Mouse (Mus musculus): ENCODE measurements at regions not wholly inside any gene's neighbourhood (a gene's known extent, or its start where the extent isn't known, plus 50 kb on each side); places are given as distances from the start of the nearest gene placed in this dataset.

DNA sequence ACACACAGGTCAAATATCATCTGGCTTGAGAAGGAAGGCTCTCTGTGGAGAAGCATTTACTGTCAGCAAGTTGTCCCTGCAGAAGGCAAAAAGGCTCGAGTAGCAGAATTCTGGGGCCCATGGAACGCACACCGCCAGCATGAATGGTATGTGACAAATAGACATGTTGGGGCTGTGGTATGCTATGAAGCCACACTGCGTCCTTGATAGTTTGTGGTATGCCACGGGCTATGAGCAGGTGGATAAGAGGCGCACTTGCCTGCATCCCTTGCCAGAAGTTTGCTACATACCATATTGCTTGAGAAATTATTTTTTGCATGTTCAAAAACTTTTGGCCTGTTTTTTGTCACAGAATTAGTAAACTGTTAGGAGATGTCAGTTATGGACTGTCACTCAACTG lies 349.7 kb downstream of the Pik3r1 start:
- dilution Hi-C loops (cut with MboI; ENCODE audit: extremely low pct_ligation_motif_present, extremely low pct_unique_long_range_greater_than_20kb, low sequenced_read_pairs): no loop called here
- Histone ChIP-seq H3K79me2 (replicated peaks; ENCODE audit: control insufficient read depth, extremely low read depth, insufficient read depth, poor library complexity, severe bottlenecking) (no peaks in the 10 kb centered on the region), H3K9me3 (replicated peaks; ENCODE audit: low read length) (no peaks in the 10 kb centered on the region), H3K27ac (ENCODE audit: insufficient read depth, low read depth) (no peak overlapping the region), H3K36me3 (replicated peaks in 1 of 2; ENCODE audit: control insufficient read depth in 1 of 2, insufficient read depth in 1 of 2, low read length in 1 of 2) (no peaks in the 10 kb centered on the region), H3K9ac (ENCODE audit: insufficient read depth, low read depth) (no peak overlapping the region), H3K27me3 (replicated peaks) (no peaks in the 10 kb centered on the region), H3K4me3 (replicated peaks in 1 of 3; ENCODE audit: low read depth in 2 of 3, low read length in 2 of 3, poor library complexity in 1 of 3) (no peak overlapping the region), H3K4me2 (ENCODE audit: insufficient read depth, low read depth, poor library complexity, severe bottlenecking) (no peak overlapping the region), H3K4me1 (ENCODE audit: control insufficient read depth in 1 of 2, insufficient read depth in 2 of 2) (no peaks in the 10 kb centered on the region)
- no peak for DNase-seq (ENCODE audit: extremely low read depth)
- no peak for TF ChIP-seq JUND (conservative IDR thresholded peaks at IDR 0.05; ENCODE audit: low read depth, low read length)
- TF ChIP-seq E2F4 (IDR thresholded peaks at IDR 0.05; ENCODE audit: insufficient replicate concordance, low read depth, low read length): no peak
- TF ChIP-seq POLR2AphosphoS2 (IDR thresholded peaks at IDR 0.05; ENCODE audit: low read depth, low read length): no peak
- no peak for TF ChIP-seq ZKSCAN1 (IDR thresholded peaks at IDR 0.05; ENCODE audit: borderline replicate concordance, low read depth, low read length)
- no peak for TF ChIP-seq RAD21 (IDR thresholded peaks at IDR 0.05; ENCODE audit: low read depth, low read length)
- no peak for TF ChIP-seq MAFK (IDR thresholded peaks at IDR 0.05; ENCODE audit: insufficient replicate concordance, low read length)
- no peak for TF ChIP-seq SIN3A (IDR thresholded peaks at IDR 0.05; ENCODE audit: low read length)
- no peak for TF ChIP-seq MEF2A (IDR thresholded peaks at IDR 0.05; ENCODE audit: borderline replicate concordance, low read depth, low read length)
- TF ChIP-seq IRF4 (IDR thresholded peaks at IDR 0.05; ENCODE audit: low read depth, low read length): no peak
- in situ Hi-C loops (cut with MboI; ENCODE audit: low pct_ligation_motif_present, low pct_unique_long_range_greater_than_20kb, low sequenced_read_pairs): no loop called here

DNA sequence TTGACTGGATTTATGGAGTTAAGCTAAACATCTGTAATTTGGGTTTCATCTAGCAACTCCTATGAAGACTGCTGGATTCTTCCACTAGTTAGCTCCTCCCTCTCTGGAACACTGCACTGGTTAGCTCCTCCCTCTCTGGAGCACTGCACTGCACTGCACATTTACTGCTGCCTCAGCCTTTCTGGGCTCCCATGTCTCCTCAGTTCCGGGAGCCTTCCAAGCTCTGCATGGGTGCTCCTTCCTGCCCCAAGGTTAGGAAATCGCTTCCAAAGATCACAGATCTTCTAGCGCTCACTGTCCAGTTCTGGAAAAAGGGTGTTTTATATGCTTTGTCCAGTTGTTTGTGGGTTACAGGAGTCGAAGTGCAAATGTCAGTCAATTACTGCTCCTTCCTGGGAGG lies 359.1 kb downstream of the Pik3r1 start:
- dilution Hi-C loops (cut with MboI; ENCODE audit: extremely low pct_ligation_motif_present, extremely low pct_unique_long_range_greater_than_20kb, low sequenced_read_pairs) (no loop called here), in situ Hi-C loops (cut with MboI; ENCODE audit: low pct_ligation_motif_present, low pct_unique_long_range_greater_than_20kb, low sequenced_read_pairs) (no loop called here)
- Histone ChIP-seq H3K36me3 (replicated peaks in 1 of 2; ENCODE audit: control insufficient read depth in 1 of 2, insufficient read depth in 1 of 2, low read length in 1 of 2) (no peaks in the 10 kb centered on the region), H3K27ac (ENCODE audit: insufficient read depth, low read depth) (no peak overlapping the region), H3K4me2 (ENCODE audit: insufficient read depth, low read depth, poor library complexity, severe bottlenecking) (no peak overlapping the region), H3K4me1 (ENCODE audit: control insufficient read depth in 1 of 2, insufficient read depth in 2 of 2) (peaks cover 2 to 5% of the 10 kb centered on the region in 2 experiments; a peak in 1 of 4 replicates), H3K9ac (ENCODE audit: insufficient read depth, low read depth) (no peak overlapping the region), H3K4me3 (replicated peaks in 1 of 3; ENCODE audit: low read depth in 2 of 3, low read length in 2 of 3, poor library complexity in 1 of 3) (no peak overlapping the region), H3K9me3 (replicated peaks; ENCODE audit: low read length) (no peaks in the 10 kb centered on the region), H3K79me2 (replicated peaks; ENCODE audit: control insufficient read depth, extremely low read depth, insufficient read depth, poor library complexity, severe bottlenecking) (no peaks in the 10 kb centered on the region), H3K27me3 (replicated peaks) (no peaks in the 10 kb centered on the region)
- DNase-seq (ENCODE audit: extremely low read depth): no peak
- TF ChIP-seq HCFC1 (IDR thresholded peaks at IDR 0.05; ENCODE audit: low read depth, low read length) (no peak), CHD1 (IDR thresholded peaks at IDR 0.05; ENCODE audit: low read depth, low read length) (no peak), KAT2A (IDR thresholded peaks at IDR 0.05; ENCODE audit: insufficient replicate concordance, low read length) (no peak), MAZ (IDR thresholded peaks at IDR 0.05; ENCODE audit: low read depth, low read length) (no peak), CHD2 (IDR thresholded peaks at IDR 0.05; ENCODE audit: low read length) (no peak), ZC3H11A (IDR thresholded peaks at IDR 0.05; ENCODE audit: low read depth, low read length) (no peak), ELF1 (IDR thresholded peaks at IDR 0.05; ENCODE audit: low read depth, low read length) (no peak), MAX (IDR thresholded peaks at IDR 0.05; ENCODE audit: low read length) (no peak), USF2 (conservative IDR thresholded peaks at IDR 0.05; ENCODE audit: low read depth, low read length) (no peak), ZMIZ1 (IDR thresholded peaks at IDR 0.05; ENCODE audit: low read depth, low read length) (no peak), GABPA (IDR thresholded peaks at IDR 0.05; ENCODE audit: insufficient replicate concordance, low read depth, low read length) (no peak)

All from CH12.LX (cell line).